Mouse (Mus musculus) cerebellum, adult (tissue): ENCODE results near the gene Ptprh.

Experiments used
- ATAC-seq: cut with Nextera tagmentation; 2 replicates; pipeline ENCODE4 v1.9.2; 2017; ENCODE audit warnings: mild to moderate bottlenecking, moderate library complexity, mixed read lengths; ENCODE audit not compliant: insufficient number of reproducible peaks, low FRiP score, low TSS enrichment

Gene Ptprh

DNA sequence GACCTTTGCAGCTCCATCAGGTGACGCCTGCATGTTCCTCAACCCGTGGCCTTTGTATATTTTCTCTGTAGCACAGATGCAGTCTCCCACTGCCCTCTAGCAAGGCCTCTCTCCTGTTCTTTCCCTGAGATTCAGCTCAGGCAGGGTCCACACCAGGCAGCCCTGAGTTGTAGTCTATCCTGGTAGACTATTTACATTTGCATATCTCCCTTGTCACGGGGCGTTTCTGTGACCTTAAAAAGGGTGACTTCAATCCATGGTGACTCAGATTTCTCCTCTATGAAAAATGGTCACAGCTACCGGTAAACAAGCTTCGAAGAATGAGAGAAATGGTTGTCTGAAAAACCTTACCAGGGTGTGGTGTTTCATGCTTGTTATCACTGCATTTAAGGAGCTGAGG is at the start of gene Ptprh:
Ptprh (minus strand) TSS at position 169 of the 400 bp plus-strand sequence.
- no peak for ATAC-seq

DNA sequence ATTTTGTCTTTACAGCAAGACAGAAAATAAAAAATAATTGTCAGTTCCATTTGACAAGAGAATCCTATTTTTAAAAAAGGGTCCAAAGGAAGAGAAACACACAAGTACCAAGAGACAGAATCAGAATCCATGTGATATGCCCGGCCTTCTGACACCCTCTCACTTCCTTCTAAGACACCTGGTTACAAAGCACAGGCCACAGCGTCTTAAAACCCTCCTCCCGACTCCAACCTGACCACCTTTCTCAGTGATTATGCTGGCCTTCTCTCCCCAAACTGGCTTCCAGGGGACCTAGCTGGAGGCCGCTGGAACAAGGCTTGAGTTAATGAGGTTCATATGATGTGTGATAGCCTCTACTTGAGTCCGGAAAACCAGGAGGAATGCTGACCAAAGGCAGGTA is 49.5 kb upstream of the Ptprh start:
- no peak for ATAC-seq

DNA sequence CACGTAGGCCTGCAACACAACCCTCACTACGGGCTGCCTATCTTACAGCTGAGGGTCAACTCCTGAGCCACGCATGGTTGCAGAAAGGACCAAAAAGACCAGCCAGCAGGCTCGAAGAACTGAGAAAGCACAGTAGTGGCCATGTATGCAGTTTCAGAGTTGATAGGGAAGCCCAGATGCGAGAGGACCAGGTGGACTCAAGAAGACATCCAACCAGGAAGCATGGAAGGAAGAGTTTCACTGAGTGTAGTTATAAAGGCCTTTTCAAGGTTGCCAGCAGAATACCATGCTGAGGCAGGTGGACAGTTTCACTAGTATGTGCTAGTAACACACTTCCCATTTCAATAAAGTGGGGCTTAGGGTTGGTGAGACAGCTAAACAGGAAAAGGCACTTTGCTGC is 48.9 kb upstream of the Ptprh start:
- no peak for ATAC-seq

DNA sequence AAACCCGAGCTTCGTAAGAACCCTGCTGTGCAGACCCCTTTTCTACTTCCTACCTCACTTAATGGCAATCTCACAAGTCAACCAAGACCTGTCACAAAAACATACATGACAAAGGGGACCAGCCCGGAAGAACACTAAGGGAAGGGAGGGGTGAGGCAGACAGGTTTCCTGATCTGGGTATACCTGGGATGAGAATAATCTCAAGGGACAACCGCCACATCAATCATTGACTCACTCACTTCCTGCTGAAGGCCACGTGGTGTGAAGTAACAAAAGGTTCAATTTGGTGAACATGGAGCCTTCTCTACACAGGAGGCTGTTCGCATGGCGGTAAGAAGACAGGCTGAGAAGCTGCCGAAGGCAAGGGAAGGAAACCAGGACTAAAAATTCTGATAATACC is 47.7 kb upstream of the Ptprh start:
- ATAC-seq: no peak

DNA sequence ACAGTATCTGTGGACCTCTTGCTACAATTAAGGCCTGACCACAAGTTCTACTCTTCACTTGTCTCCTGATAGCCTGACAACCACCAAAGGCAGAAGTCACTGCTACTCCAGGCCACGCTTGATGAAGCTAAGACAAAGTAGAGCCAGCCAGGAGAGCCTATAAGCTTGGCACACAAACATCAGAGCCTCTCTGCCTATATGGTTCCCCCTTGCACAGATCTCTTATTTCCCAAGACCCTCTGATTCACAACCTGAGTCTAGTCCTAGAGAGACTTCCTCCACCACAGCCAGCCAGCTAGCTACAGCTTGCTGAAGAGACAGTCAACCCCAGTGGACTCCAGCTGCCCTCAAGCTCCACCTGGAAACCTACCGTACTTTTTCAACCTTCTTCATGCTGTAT is 44.2 kb upstream of the Ptprh start:
- ATAC-seq: no peak

DNA sequence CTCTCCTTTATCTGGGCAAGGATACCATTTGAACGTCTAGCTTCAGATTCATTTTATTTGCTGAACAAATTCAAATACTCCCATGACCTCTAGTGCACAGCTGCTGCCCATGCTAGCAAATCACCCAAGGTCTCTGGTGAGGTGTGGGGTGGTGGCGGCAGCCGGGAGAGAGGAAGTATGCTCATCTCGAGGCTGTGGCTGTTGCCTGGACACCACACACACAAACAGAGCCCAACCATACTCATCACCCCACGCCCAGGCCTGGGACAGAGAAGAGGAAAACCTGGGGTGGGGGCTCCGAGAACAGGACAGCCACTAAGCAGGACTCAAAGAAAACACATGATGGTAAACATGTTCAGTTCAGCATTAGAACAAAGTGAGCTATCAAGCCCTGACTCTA is 43.5 kb upstream of the Ptprh start:
- no peak for ATAC-seq

DNA sequence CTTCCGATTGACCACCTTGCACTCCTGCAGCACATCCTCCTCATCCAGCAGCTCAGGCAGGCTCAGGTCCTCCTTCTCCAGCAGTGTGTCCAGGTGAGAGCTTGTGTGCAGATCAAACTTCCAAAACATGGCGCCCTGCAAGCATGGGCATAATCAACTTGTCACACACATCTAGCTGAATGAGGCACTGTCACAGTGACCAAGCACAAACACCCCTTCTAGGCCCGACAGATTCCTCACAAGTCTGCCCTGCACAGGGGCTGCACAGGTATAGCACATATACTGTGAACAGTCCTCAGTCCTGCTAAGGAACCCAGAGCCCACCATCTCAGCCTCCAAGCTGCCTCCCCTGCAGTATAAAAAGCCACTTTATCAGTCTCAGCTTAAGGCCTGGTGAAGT is 43.0 kb upstream of the Ptprh start:
- ATAC-seq: no peak

DNA sequence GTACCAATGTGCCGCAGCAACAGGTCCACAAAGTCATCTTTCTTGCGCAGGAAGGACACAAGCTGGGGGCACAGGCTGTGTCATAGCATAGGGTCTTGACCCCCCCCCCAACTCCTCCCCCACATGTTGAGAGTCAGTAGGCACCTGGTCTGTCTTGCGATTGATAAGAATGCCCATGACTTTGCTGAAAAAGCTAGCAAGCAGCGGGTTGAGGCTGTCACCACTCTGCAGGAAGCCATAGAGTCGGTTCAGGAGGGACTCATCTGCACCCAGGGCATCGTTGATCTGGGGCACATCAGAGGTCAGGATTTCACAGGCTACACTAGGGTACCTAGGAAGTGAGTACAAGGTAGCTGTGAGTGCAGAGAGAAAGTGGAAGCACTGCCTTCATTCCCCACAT is 39.4 kb upstream of the Ptprh start:
- no peak for ATAC-seq

DNA sequence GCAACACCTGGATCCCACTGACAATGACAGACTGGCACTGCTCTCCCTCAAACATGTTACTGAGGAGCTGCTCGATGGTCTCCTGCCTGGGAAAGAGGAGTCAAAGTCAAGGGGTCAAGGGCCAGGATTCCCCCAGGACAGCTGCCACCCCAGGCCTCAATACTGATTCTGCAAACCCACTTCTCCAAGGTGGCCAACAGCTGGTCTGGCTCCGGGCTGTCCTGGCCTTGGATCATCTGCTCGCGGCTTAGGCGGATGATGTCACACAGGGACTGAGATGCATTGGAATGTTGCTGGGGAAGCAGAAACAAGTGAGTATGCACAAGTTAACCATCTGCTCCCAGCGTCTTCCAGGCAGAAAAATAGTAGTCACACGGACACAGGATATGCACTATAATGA is 38.1 kb upstream of the Ptprh start:
- no peak for ATAC-seq

DNA sequence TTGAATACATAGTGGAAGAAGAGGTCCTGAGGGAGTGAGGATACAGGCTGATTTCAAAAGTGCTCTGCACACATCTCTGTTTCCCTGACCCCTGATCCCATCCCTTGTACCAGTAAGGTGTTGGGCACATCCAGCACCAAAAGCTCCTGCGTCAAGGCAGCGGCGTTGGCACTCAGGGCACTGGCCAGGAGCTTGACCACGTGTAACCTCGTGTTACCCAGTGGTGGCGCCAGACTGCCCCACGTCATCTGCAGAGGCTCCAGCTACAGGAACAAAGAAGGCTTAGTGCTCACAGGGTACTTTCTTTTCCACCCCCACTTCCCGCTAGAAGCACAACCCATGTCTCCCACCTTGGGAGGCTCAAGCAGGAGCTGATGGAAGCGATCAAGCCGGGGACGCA is 37.3 kb upstream of the Ptprh start:
- no peak for ATAC-seq

DNA sequence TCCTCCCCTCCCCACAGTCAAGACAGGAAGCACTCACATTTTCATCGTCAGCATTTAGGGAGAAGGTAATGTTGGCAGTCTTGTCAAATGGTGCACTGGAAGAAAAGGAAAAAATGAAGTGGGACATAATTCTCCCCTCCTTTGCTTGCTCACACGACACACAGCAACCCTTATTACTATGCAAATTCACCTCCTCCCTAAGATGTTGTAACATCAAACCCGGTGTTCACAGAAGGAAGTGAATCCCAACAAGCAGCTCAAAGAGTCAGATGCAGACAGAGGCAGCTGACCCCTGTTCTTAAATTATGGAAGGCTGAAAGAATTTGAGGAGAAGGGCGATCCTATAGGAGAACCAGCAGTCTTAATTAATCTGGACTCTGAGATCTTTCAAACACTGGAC is 32.3 kb upstream of the Ptprh start:
- ATAC-seq: no peak

DNA sequence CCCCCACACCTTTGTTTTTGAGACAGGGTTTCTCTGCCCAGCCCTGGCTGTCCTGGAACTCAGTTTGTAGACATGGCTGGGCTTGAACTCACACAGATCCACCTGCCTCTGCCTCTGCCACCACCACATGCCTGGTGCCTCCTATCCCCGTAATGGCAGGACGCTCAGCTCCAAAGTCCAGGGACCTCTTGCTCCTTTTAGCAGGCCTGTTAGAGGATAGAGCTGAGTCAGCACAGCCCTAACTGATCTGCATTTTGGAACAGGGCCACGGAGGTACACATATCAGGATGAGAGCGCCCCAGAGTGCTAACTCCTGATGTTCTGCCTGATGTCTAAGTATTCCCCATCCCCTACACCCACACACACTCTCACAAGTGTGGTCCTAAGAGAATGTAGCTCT is 27.2 kb upstream of the Ptprh start, which contains the start of gene Tmem86b:
Tmem86b (minus strand) TSS at position 392 of the 400 bp plus-strand sequence.
- ATAC-seq: no peak

DNA sequence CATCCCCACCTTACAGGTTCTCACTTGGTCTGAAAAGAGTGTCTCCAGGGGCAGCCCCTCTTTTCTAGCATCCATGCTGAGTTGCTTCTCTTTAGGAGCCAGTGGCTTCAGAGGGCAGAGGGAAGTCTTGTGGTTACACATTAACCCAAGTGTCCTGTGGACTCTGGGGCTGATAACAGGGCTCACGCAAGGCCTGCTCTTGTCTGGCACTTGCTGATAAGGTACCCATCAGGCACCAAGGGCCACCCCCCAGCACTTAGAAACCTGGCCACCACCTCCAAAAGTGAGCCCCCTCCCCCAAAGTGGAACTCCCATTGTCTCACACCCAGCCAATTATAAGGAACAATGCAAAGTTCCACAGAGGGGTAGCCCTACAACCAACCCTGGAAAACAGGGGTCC is 26.4 kb upstream of the Ptprh start:
- no peak for ATAC-seq

DNA sequence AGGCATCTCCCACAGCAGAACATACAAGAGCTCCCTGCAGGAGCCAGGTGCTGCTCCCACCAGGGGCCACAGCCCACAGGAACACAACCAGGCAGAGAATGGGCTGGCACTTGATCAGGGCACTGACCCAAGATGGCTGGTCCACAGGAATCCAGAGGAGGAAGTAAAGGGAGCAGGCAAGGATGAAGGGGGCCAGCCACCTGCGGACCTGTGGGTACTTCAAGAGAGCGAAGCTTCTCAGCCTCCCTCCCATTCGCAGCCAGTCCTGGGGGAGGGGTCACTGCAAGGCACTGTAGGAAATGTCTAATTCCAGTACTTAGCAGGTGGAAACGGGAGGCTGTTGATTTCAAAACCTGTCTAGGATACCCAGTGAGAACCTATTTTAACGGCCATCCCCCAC is 25.7 kb upstream of the Ptprh start:
- no peak for ATAC-seq

DNA sequence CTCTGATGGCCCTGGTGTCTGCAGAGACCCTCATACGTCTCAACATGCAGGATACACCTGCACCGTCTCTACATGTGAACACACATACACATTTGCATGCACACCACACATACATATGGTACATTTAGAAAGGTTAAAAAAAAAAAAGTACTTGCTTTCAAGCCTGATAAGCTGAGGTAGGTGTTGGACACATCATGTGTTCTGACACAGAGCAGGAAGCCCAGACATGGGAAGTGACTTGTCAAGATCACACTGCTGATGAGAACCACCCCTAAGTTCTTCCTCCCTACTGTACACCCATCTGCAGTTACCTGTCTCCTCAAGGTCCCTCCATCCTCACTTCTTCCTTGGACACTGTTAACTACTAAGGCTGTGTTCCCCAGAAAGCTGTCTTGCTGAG is 22.1 kb upstream of the Ptprh start:
- ATAC-seq: no peak

DNA sequence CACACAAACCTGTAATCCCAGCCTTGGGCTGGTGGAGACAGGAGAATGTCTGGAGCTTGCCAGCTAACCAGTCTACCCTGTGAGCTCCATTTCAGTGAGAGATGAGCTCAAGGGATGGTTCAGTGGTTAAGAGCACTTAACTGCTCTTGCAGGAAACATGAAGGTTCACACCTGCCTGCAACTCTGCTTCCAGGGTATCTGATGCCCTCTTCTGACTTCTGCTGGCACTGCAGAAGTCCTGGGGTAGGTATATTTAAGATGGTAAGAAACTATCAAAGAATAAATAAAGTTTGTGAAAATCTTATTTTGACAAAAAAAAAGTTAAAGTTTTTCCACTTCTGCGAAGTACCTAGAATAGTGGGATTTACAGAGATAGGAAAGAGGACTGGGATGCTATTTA is 20.5 kb upstream of the Ptprh start:
- no peak for ATAC-seq

DNA sequence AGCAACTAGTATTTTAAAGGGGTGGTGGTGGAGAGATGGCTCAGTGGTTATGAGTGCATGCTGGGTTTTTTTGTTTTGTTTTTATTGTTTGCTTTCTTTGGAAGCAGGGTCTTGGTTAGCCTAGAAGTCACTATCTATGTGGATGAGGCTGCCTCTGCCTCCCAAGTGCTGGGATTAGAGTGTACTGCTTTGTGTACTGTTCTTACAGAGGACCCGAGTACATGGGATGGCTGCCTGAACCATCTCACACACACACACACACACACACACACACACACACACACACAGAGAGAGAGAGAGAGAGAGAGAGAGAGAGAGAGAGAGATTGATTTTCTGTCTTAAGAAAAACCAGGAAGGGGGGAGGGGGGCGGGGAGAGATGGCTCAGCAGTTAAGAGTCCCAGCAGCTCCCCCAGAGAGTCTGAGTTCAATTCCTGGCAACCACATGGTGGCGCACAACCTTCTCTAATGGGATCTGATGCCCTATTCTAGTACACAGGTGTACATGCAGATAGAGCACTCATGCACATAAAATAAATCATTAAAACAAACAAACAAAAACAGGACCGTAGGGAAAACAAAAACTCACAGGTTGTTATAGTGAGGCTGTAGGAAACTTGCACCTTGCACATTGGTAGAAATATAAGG is 19.8 kb upstream of the Ptprh start:
- no peak for ATAC-seq

DNA sequence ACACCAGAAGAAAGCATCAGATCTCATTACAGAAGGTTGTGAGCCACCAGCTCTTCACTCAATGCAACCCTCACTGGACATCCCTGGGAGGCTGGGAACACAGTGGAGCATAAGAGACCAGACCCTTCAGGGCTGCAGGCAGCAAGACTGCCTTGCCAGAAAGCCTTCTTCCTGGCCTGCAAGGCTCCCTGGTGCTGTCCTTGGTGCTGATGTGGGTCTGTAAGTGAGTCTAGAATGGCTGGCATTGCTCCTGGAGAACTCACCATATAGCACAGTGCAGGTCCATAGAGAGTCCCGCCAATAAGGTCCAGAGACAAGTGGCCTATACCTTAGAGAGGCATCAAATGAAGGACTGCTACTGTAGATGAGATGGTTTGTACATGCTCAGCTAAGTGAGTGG is 16.1 kb upstream of the Ptprh start:
- no peak for ATAC-seq

DNA sequence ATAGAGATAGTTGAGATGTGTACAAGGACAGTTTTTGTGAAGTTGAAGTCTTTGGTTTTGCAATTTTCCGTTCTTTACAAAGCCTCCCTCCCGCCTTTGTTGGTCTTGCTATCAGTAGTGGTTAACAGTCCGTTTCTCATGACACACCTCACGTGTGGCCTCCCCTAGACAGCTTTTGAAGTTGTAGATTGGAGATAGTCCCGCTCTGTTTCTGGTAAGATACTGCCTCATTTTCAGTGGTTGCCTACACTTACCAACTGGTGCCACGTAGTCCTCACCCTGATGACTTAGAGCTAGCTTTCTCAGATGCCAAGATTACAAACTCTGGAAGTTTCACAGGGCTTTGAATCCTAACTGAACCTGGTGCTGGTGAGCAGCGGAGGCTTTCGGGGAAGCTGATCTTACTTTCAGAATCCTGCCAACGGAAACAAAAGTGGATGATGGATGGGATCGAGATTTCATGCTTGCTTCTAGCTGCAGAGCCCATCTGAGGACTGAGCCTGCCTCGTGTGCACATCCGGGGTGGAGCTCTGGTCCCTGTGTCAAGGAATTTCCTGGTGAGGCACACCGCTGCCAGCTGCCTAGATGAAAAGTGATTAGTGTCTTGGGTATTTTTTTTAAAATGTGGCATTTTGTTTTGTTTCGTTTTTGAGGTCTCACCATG is 10.0 kb upstream of the Ptprh start:
- no peak for ATAC-seq

DNA sequence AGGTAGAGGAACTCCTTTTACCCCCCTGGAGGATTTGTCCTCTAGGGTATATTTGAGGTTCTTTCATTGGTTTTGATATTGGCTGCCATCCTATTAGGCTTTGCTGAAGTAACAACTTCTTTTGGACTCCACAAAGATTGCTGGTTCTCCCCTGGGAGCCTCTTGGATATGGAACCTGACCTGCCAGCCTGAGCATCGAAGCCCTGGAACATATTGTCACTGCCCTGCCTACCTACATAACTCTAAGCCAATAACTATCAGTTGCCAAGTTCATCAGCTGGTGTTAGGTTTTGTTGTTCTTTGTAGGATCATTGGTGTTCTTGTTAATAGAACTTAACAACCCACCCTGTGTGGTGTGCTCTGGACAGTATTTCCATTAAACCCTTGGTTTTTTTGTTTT is 9.1 kb upstream of the Ptprh start:
- no peak for ATAC-seq

DNA sequence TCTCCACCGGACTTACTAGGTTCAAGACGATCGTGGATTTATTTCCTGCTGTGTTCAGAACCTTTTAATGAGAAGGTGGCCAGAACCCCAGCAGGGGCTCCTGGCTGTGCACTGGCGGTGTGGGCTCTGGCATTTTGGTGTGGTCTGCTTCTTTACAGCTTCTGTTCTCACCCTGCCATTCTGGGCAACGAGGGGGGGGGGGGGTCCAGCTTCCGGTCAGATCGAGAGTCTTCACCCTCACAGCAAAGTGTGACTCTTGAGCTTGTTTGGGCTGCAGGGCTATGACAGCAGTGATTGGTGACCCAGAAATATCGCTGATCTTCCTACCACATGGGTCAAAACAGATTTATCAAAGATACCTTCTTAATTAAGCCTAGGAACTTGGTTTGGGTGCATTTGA is 8.5 kb upstream of the Ptprh start:
- no peak for ATAC-seq

DNA sequence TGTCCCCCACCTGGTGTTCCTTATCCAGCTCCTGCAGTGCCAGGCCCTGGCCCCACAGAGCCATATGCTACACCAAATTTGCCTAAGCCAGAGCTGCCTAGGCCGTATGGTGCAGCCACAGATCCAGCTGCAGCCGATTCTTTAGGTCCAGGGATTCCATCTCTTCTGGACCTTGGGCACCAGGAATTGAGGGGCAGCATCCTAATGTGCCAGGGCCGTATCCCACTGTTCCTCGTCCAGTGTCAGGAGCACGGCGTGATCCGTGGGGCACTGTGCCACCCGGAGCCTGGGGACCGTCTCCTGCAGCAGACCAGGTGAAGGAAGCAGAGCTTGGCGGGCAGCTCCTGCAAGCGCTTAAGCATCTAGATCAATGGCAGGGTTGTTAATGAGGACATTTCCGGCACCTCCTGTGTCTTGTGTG is 8.1 kb upstream of the Ptprh start:
- peak; percentile 70; the same call in 1 of the 2 replicates for ATAC-seq
